Mouse (Mus musculus): ENCODE data around the gene Serpinb1b. TPM values are rescaled to one million over a fixed set of nuclear protein-coding genes. Genes with fewer than 3 reads are reported as not detected.
"Not testable (repeated sequence)": the region's sequence is repeated elsewhere in the genome, so short reads cannot be mapped to it uniquely, and the experiment has no call there.

Serpinb1b gene
- polyA plus RNA-seq (2012; rRNA removed) = 0.12 and 0.19 TPM in 2 replicates

DNA sequence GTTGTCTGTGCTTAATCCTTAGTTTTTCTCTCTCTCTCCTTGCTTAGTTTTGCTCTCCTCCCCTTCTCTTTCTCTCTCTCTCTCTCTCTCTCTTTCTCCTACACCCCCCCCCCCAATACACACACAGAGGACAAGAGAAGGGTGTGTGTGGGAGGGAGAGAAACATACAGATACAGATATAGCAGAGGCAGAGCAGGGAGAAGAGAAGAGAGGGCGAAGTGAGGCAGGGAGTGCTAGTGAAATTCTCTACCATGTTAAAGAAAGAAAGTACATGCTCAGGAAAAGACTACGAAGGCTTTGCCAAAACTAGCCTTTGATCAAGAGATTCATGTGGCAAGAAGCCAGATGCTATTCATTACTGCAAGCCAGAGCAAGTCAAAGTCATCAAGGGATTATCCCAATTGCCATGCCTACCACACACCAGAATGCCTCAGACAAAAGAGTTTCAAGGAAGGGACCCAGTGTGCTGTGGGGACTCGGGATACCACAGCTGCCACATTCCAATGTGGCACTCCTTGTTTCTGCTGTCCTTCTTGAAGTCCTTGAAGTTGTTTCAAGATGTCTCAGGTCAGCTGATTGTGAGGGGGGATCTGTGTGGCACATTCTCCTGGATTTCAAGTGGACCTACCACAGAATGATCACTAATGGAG, at the start of gene Serpinb1b:
Serpinb1b (plus strand) TSS at position 520 of the 650 bp plus-strand sequence.
- DNase-seq (ENCODE audit: low spot score) = no peak

DNA sequence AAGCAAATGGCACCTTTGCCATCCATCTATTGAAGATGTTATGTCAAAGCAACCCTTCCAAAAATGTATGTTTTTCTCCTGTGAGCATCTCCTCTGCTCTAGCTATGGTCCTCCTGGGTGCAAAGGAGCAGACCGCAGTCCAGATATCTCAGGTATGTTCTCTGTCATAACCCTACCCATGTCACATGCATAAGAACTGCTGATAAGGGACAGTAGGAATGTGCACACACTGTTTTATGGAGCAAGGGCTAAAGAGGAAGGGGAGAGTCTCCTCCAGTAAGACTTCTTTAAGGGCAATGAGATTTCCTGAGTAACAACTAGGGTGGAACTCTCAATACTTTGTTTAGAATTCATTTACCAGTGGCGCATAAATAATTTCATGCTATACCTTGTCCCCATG, 48.9 kb upstream of the Serpinb1b start:
- not testable (repeated sequence) for DNase-seq (ENCODE audit: low spot score)

DNA sequence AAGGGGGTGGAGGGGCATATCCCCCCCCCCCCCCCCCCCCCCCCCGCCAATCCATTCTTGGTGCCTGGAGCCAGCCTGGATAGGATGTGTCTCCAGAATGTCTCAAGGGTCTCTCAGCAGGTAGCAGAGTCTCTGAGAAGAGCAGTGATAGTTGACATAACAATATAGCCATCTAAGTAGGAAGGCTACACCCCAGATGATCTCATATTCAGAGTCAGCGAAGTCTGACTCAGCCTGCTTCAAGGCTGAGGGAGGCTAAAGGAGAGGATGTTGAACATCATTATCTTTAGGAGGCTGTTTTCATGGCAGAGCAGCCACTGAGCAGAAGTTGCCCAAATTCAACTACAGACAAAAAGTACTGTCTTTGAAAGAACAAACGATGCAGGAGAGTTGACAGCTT, 48.1 kb upstream of the Serpinb1b start:
- DNase-seq (ENCODE audit: low spot score) = no peak

DNA sequence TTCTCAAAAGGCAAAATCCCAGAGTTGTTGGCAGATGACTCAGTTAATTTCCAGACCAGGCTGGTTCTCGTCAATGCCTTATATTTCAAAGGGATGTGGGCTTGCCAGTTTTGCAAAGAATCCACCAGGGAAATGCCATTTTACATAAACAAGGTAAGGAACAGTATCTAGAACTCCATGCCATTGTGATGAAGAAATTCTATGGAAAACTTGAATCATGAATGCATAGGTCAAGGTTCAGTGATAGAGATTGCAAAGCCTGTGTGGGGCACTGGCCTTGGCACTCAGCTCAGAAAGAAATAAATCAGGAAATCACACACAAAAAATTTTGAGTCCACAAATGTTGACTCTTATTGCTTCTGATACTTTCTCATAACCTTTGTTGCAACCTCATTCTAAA, 42.9 kb upstream of the Serpinb1b start:
- DNase-seq (ENCODE audit: low spot score) = no peak

DNA sequence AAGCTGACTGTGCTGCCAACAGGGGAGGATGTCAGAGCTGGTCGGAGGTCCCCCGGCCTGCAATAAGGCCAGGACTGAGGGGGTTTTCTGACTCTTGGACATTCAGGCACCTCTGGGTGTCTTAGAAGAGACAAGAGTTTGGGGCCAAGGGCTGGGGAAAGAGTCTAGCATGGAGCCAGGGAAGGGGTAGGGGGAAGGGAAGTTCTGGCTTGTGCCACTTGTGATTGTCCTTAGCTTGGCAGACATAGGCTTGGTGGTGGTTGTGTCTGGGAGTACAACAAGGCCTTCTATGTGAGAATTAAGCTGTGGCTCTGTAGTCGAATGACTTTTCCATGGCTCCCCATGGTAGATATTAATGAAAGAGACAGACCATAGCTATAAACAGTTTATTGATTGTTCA, 34.8 kb upstream of the Serpinb1b start:
- DNase-seq (ENCODE audit: low spot score) = no peak

DNA sequence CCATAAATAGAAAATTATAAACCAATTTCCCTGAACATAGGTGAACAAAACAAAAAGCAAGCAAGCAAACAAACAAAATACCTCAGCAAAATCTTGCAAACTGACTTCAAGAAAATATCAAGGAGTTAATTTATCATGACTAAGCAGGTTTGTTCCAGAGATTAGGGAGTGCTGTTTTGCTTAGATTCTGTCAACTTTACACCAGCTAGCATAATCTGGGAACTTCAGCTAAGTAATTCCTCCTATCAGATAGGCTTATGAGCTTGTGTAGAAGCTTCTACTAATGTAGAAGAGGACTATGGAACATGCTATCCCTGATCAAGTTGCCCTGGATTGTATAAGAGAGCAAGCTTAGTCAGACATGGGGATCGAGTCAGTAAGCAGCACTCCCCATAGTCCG, 31.1 kb upstream of the Serpinb1b start:
- no peak for DNase-seq (ENCODE audit: low spot score)

DNA sequence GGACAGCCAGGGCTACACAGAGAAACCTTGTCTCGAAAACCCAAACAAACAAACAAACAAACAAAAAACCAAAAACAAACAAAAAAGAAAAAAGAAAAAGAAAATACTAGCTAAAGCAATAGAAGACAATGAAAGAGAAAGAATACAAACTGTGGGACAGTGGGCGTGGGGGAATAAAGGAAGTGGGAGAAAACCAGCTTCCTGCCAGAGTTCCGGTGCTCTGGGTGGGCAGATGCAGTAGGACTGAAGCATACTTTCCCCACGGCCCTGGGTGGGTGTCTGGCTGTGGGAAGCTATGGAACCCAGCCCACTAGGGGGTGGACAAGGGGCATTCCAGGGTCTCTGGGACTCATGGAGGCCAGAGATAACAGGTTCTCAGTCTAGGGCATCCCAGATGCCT, 30.2 kb upstream of the Serpinb1b start:
- DNase-seq (ENCODE audit: low spot score) = no peak

DNA sequence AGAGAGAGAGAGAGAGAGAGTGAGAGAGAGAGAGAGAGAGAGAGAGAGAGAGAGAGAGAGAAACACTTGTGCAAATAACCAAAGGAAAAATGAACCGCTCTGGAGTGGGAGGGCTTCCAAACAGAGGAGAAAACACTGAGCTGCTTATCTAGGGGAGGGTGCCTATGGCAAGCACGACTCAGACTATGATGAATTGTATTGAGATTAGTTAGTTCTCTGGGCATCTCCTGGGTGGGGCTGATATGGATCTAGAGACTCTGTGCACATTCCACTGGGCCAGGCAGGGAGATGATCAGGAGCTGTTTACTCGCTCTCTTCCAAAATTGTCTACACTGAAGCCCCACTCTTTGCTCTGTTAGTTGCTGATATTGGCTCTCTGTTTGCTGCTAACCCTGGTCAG, 26.7 kb upstream of the Serpinb1b start:
- no peak for DNase-seq (ENCODE audit: low spot score)

DNA sequence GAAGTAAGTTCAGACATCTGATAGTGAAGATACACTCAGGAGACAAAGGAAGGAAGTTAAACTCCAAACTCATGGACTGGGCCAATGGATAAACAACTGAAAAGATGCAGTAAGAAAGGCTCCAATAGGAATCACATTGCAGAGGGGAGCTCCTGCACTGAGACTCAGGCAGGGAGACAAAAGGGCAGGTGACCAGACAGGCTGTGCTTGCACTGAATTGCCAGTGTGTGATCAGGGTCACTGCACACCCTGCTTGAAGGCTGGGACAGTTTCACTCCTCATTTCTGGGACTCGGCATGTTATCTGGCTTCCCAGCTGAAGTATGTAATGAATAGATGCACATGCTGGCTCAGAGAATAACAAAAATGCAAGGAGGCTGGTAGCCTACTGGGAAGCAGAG, 15.3 kb upstream of the Serpinb1b start:
- DNase-seq (ENCODE audit: low spot score) = no peak

DNA sequence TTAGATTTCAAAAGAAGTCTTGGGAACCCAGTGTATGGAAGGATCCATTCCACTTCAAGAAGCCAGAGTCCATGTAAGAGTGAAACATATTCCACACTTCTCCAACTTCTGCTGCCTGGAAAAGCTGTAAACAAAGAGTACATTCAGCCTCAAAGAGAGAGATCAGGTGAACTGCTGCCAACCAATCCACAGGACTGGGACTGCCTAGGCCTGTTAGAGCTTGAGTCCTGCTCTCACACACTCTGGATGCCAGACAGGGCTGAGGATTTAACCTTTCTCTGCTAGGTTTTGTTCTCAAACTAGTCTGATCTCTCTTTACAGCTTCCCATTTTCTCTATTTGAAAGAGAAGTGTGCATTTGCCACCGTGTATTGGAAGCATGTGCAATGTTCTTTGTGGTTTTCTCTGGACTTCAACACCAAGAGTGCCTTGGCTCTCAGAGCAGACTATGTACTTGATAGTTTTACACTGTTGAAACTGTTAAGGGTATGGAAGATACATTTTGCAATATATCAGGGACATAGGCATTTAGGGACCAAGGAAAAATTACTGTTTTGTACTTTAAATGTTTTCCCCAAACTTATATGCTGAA, 10.9 kb upstream of the Serpinb1b start:
- DNase-seq (ENCODE audit: low spot score) = no peak

DNA sequence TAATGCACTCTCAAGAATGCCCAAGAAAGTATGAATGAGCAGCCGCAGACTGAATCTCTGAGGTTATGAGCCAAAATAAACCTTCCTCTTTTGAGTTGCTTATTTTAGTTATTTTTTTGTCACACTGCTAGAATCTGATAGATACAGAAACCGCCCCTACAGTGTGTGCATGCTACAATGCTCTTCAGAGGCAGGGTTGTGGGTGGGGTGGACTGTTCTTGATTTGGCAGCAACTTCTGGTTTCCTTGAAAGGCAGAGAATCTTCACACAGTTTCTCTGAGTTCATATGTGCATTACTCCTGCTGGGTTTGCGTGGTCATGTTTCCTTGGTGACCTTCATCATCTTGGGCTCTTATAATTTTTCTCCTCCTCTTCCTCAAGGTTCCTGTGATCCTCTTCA, 10.2 kb upstream of the Serpinb1b start:
- no peak for DNase-seq (ENCODE audit: low spot score)

DNA sequence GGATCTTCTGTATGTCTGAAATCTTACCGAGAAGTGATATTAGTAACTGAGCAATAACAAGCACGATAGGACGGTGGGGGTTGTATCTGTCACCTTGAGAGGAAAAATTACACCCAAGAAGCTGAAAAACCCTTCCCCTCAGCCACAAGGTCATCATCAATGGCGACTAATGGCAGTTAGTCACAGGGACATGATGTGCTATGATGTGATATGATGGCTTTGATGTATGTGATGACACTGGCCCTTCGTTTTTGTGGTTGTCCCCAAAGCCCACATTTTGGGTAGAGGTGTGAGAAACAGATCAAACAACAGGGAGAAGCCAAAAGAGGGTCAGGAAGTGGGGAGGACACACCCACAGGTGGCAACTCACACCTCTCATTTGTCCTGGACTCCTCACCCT, 6.6 kb upstream of the Serpinb1b start:
- DNase-seq (ENCODE audit: low spot score) = no peak

DNA sequence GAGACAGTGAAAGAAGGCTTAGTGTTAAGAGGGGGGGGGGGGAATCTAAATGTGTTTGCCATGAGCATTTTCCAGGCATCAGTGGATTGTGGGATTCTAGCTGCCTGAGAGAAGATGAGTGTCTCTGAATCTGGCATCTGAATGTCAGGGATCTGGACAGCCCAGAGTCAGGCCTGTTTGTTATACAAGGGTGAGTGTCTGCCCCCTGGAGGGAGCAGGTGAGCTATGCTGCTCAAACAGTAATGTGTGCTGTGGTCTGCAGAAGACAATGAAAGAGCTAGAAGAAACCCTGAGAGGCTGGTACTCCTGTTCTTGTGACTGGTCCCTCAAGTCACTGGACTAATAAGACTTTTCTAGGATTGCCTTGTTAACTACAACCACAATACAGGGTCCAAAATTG, 4.3 kb upstream of the Serpinb1b start:
- no peak for DNase-seq (ENCODE audit: low spot score)

DNA sequence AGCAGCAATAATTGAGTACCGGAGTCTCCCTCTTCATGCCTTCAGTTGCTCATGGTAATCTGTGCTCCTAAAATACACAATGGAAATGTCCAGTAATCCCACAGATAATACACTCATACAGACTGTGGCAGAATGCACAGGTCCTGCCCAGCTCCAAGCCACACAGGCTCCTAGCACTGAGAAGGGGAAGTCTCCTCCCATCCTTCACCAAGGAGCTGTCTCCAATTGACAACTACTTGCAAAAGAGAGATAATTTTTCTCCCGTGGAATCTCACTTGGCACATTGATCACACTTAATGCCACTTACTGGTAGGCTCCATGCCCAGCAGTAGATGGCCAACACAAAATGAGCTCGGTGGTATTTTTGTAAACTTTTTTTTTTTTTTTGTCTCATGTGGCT, 2.1 kb upstream of the Serpinb1b start:
- no peak for DNase-seq (ENCODE audit: low spot score)

DNA sequence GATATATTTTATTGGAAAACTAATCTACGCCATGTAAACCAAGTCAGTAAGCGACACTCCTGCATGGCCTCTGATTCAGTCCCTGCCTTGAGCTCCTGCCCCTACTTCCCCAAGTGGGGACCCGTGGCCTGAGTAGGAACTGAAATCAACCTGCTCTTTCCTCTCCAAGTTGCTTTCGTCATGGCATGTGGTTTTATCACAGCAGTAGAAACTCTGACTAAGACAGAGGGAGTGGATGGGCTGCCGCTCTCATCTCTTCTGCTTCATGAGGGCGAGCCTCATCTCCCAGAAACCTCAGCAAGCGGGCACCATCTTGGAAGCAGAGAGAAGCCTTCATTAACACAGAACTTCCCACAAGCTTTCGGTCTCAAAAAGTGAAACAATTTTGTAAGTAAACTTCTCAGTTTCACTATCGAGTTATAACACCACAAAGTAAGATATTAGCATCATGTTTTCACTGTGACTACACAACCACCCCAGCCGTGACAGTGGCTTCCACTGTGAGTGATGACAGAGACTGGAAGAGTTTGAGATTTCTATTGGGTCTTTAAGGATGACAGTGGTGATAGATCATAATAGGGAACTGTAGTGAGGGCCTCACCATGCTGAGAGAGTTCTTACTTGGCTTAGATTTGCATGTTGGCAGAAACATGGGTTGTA, 1.2 kb upstream of the Serpinb1b start:
- no peak for DNase-seq (ENCODE audit: low spot score)

DNA sequence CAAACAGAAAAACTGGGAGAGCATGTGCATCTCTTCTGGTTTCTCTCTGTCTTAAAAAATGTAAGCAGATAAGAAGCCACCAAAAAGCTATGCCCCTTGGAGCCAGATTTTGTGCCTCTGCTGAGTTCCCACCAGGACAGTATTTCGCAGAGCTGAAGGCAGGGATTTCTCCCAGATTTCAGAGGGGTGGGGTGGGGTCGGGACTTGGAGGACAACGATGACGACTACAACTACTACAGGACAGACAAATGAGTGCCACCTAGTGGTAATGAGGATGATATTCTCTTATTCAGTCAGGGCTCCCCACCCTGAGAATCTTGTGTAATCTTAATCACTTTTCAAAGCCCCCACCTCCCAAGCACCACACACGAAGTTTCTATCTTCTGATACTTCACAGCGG, 1.0 kb downstream of the Serpinb1b start:
- no peak for DNase-seq (ENCODE audit: low spot score)

DNA sequence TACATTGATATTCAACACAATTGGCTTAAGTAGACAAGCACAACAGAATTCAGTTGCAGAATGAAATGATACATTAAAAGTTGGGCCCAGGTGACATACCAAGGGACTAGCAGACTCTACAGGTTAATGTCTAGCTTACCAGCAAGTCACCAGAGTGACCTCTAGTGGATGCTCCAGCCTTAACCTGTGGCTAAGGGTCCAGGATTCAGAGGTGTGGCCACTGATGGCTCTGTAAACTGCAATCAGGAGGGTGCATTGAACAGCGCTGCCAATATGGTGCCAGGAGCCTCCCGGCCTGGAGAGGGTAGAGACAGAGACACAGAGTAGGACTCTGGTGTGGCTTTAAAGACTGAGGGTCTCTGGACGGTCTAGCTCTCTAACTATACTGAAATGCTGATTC, 2.0 kb downstream of the Serpinb1b start:
- no peak for DNase-seq (ENCODE audit: low spot score)

DNA sequence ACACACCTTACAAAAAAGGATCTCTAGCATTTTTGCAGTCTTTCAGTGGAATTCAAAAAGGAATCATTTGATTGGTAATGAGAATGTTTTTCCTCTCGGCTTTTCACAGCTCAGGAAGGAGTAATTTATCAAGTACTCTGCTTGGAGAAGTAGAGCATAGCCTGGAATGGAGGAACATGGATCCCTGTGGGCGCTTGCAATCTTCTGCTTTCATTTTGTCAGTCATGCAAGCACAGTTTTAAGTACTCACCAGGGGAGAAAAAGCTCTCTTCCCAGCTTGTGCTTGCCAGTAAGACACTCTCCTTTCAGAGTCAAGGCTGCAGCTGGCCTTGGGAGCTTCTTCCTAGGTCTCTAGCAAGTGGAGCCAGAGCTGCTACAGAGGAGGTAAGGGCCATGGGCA, 5.5 kb downstream of the Serpinb1b start:
- DNase-seq (ENCODE audit: low spot score) = no peak

DNA sequence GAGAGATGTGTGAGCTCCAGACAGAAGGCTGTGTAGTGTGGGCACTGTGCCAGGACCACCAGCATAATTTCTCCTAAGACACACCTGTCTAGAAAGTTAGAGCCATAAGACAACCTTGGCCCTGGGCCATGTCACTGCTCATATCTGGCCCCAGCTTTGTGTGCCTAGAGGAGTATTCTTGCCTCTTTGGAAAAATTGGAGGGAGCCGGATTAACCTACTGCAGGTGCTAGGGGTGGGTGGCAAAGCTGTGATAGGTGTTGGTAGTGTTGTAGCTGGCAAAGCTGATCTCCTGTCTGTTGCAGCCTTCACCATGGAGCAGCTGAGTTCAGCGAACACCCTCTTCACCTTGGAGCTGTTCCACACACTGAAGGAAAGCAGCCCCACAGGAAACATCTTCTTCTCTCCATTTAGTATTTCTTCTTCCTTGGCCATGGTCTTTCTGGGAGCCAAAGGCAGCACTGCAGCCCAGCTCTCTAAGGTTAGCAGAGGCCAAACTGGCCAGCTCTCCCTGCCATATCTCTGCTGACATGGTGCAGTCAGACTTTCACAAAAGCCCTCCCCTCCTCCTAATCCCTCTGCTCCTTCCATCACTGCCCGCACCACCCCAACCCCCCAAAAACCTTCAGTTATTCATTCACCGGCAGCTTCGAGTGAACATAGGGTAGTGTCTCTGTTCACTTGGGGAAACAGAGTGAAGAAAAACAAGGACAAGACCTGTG, 6.8 kb downstream of the Serpinb1b start:
- DNase-seq (ENCODE audit: low spot score) = no peak

DNA sequence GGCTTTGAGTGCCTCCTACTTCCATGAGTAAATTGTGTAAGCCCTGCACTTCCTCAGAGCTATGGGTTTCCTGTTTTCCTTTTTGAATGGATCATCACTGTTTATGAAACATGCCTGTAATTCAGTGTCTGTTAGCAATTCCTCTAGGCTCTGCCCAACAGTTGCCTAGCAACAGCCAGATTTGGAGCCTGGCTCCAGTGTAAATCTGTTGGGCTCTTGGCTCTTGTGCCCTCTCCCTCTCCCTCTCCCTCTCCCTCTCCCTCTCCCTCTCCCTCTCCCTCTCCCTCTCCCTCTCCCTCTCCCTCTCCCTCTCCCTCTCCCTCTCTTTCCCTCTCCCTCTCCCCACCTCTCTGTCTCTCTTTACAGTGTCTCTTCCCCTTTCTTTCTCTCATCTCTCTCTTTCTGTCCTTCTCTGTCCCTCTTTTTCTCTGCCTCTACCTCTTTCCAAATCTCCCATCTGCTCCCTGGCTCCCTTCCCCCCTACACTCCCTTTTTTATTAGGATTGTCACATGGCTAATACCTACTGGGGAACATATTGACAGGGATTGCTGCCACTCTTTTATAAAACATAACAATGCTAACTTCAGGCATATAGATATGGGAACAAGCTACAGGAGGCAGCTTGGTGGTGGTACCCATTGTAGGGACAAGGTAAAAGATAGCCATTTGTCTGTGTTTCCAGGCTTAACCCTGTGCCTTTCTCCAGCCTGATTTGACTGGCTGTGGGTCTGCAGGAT, 7.5 kb downstream of the Serpinb1b start:
- no peak for DNase-seq (ENCODE audit: low spot score)

DNA sequence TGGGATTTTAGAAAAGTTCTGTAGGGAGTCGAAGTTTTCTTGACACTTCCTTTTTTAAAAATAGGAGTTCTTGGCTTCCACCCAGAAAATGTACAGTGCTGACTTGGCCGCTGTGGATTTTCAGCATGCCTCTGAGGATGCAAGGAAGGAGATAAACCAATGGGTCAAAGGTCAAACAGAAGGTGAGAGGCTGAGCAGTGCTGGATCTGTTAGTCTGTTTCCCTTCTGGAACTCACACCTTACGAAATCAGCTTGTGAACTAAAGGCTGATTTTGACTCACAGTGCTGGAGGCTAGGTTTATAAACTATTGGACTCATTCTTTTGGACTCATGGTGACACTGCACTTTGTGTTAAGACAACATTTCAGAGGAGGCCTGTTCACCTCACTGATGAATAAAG, 11.2 kb downstream of the Serpinb1b start:
- no peak for DNase-seq (ENCODE audit: low spot score)

DNA sequence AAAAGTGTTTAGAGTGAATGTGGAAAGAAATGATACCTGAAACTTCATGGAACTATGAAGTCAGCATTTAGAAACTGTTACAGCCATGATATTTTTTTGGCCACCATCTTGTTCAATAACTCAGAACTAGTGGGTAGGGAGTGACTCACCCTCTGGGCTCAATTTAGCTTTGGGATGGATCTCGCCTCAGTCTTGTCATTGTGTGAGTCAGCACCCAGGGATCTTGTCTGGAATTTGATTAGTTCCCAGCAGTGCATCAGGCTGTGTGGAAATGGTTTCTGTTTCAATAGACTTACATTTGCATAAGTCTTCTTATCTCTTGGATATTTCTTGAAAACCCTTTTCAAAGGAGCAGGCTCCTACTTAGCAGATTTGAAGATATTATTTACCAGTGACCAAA, 12.2 kb downstream of the Serpinb1b start:
- no peak for DNase-seq (ENCODE audit: low spot score)
